Mouse (Mus musculus) heart, postnatal 14 days (tissue): ENCODE data around the gene Cd300lf. TPM values are rescaled to one million over a fixed set of nuclear protein-coding genes. Genes with fewer than 3 reads are reported as not detected.

Experiments used
- DNase-seq, 2 experiments: peaks; one replicate each; pipeline ENCODE4 v3.0.0; 2021 to 2022
- intact Hi-C: fragments of 180-260 bp; cut with DNase I; formaldehyde crosslinking; loops from one replicate; pipeline ENCODE4 v1.15.1; 2025
- total RNA-seq, 2 experiments: library from RNA; stranded (reverse); gene quantifications; 2 replicates each; pipeline ENCODE4 v1.2.3; 2021

Cd300lf gene
- total RNA-seq, 2 experiments from 2014 or later = 0.46 to 0.69 TPM

- intact Hi-C loops = loop anchor here (1.0 to 5.0 kb wide), 2 partner anchors 70 to 184 kb away; partner anchors contain the start of gene Grin2c
Measured at GRCm38 (mm10) chr11:115083376-115084139, 50.2 kb downstream of the Cd300lf start.

DNA sequence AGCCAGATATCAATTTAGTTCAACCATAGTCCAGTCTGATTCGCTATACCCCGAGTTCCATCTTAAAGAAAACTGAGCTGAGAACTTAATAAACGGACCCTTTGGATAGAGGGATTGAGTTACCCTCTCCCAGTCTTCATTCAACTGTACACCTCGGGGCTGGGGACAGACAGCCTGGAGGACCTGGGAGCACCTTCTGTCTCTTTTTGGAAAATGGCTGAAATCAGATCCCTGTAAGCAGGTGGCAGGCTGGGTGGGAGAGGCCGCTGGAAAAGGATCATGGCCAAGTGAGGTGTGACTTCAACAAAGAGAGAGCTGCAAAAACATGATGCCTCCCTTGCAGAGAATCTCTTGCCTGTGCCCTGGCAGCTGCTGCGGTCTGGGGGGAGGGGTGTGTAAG is 51.6 kb downstream of the Cd300lf start:
- intact Hi-C loops = loop anchor here (5.0 kb wide), 1 partner anchor 185 kb away; the partner anchor contains the start of gene Grin2c
- no peak for DNase-seq

More at GRCm38 (mm10) chr11:115083376-115084139, 50.2 kb downstream of the Cd300lf start:
- DNase-seq = peak; percentile 75 to 88

DNA sequence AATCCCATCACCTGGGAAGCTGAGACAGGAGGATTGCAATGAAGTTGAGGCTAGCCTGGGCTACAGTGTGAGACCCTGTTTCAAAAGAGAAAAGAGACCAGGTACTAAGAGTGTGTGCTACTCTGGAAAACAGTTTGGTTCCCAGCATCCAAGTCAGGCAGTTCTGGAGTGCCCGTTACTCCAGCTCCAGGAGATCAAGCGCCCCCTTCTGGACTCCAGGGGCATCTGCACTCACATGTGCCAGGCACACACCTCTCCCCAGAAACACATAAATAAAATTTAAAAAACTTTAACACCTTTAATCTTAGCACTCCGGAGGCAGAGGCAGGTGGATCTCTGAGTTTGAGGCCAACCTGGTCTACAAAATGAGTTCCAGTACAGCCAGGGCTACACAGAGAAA is 52.4 kb downstream of the Cd300lf start:
- intact Hi-C loops = loop anchor here (5.0 kb wide), 1 partner anchor 186 kb away; the partner anchor contains the start of gene Grin2c
- no peak for DNase-seq

DNA sequence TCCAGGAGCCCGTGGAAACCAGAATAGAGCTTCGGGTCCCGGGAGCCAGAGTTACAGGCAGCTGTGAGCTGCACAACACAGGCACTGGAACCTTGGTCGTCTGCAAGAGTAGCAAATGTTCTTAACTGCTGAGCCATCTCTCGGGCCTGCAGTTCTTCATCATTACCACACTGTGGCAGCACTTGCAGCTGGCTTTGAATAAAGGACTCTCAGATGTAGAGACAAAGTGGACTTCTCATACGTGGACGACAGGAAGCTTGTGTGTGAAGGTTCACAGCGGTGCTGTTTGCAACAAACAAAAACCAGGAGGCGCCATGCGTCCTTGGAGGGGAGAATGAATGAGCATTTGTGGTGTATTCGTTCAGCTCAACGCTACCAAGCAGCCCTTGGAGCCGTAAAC is 52.9 kb downstream of the Cd300lf start:
- intact Hi-C loops = loop anchor here (5.0 kb wide), 1 partner anchor 186 kb away; the partner anchor contains the start of gene Grin2c

GRCm38 (mm10) chr11:115078680-115079079 is 55.1 kb downstream of the Cd300lf start:
- no peak for DNase-seq
- intact Hi-C loops = no loop called here

More for the DNA sequence above, 52.9 kb downstream of the Cd300lf start:
- DNase-seq = peak; percentile 25 to 53

GRCm38 (mm10) chr11:115077436-115077835 is 56.4 kb downstream of the Cd300lf start:
- intact Hi-C loops = no loop called here
- DNase-seq = no peak

- no peak for DNase-seq
- intact Hi-C loops = no loop called here
Measured at GRCm38 (mm10) chr11:115075859-115076258, 57.9 kb downstream of the Cd300lf start.

DNA sequence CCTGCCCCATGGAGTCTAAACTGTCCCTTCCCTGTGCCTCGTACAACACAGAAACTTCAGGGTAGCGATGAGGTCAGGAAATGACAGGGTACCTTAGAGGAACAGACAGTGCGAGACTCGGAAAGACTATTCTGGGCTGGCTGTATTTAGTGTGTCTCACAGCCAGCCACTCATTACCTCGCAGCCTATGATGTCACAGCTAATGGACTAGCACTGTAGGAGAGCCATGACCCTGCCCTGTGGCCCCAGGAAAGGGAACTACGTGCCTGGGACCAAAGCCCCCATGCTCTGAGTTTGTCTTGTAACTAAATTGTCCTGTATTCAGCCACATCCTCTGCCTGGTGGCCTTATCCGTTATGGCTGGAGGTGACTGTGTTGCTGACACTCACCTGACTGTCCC is 58.4 kb downstream of the Cd300lf start:
- no peak for DNase-seq
- intact Hi-C loops = no loop called here

- intact Hi-C loops = no loop called here
- DNase-seq = no peak
Measured at GRCm38 (mm10) chr11:115073002-115073401, 60.8 kb downstream of the Cd300lf start.

- intact Hi-C loops = no loop called here
Measured at GRCm38 (mm10) chr11:115071631-115072294, 62.0 kb downstream of the Cd300lf start.

DNA sequence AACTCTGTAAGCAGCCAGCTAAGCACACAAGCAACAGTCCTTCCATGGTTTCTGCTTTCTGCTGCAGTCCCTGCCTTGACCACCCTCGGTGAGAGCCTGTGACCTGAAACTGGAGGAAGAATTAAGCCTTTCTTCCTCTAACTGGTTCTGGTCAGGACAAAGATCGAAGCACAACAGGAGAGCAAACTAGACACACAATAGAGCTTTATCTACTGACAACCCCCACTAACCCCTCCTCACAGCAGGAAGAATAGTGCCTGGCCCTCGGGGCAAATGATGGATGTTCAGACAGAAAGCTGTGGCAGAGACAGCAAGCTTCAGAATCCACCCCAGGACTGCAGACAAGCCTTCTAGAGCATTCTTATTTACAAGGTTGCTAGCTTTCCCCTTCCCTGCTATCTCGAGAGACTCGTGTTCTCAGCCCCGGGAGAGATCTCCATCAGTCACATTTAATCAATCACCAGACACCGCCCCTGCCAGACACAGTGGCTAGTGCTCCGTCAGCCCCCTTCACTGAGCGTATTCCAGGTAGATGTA is 62.7 kb downstream of the Cd300lf start:
- intact Hi-C loops = no loop called here
- DNase-seq = no peak

More at GRCm38 (mm10) chr11:115071631-115072294, 62.0 kb downstream of the Cd300lf start:
- DNase-seq = peak; percentile 39 to 48

GRCm38 (mm10) chr11:115066768-115067167 is 67.0 kb downstream of the Cd300lf start:
- intact Hi-C loops = no loop called here
- DNase-seq = no peak

Other genes with a start within 250 kb of the Cd300lf start
- 1 to 10 TPM in 1 of 2 experiments, under 1 TPM in 1; 1.00 to 1.2 TPM for gene Cd300a, start 244.0 kb downstream of the Cd300lf start, total RNA-seq
- under 1 TPM; 0.65 to 0.78 TPM for gene Cd300lb, start 199.6 kb downstream of the Cd300lf start, total RNA-seq
- gene Cd300c, start 164.8 kb downstream of the Cd300lf start, total RNA-seq = not detected
- gene Cd300ld, start 144.1 kb downstream of the Cd300lf start, total RNA-seq = under 1 TPM; 0.88 to 1.00 TPM
- gene Cd300c2, start 132.1 kb downstream of the Cd300lf start, total RNA-seq = 1 to 10 TPM; 1.5 to 2.3 TPM
- not detected for gene Cd300ld2, start 117.8 kb downstream of the Cd300lf start, total RNA-seq
- gene Cd300ld4, start 107.0 kb downstream of the Cd300lf start, total RNA-seq = not detected
- gene Cd300ld5, start 96.2 kb downstream of the Cd300lf start, total RNA-seq = 1 to 10 TPM in 1 of 2 experiments, not detected in 1; 1.4 TPM
- gene Cd300ld3, start 85.6 kb downstream of the Cd300lf start, total RNA-seq = 1 to 10 TPM; 4.9 to 8.1 TPM
- under 1 TPM; 0.17 to 0.20 TPM for gene Cd300e, start 71.8 kb downstream of the Cd300lf start, total RNA-seq
- 1 to 10 TPM in 1 of 2 experiments, under 1 TPM in 1; 1.00 to 1.3 TPM for gene Rab37, start 42.6 kb downstream of the Cd300lf start, total RNA-seq
- gene Slc9a3r1, start 29.3 kb upstream of the Cd300lf start, total RNA-seq = 10 to 100 TPM; 12.7 to 13.5 TPM
- 1 to 10 TPM; 9.5 to 9.6 TPM for gene Tmem104, start 53.5 kb upstream of the Cd300lf start, total RNA-seq
- 10 to 100 TPM; 17.0 to 17.1 TPM for gene Nat9, start 53.9 kb upstream of the Cd300lf start, total RNA-seq
- under 1 TPM; 0.10 to 0.15 TPM for gene Grin2c, start 133.3 kb upstream of the Cd300lf start, total RNA-seq
- 1 to 10 TPM; 7.0 to 7.5 TPM for gene Fdxr, start 143.1 kb upstream of the Cd300lf start, total RNA-seq
- gene Fads6, start 163.7 kb upstream of the Cd300lf start, total RNA-seq = 1 to 10 TPM; 1.2 to 1.3 TPM
- gene Otop2, start 173.2 kb upstream of the Cd300lf start, total RNA-seq = not detected
- gene Ush1g, start 188.0 kb upstream of the Cd300lf start, total RNA-seq = under 1 TPM in 1 of 2 experiments, not detected in 1; 0.14 TPM
- not detected for gene Otop3, start 200.7 kb upstream of the Cd300lf start, total RNA-seq
- gene Hid1, start 233.8 kb upstream of the Cd300lf start, total RNA-seq = 1 to 10 TPM; 5.2 to 6.6 TPM
- gene Cdr2l, start 247.9 kb upstream of the Cd300lf start, total RNA-seq = 1 to 10 TPM; 8.7 to 9.9 TPM